Comparison of ENCODE assay signal across 11 mouse cellular contexts in genomic region chr13:54792259-54793230, GRCm38 (mm10). TPM values are rescaled to one million over a fixed set of nuclear protein-coding genes. Genes with fewer than 3 reads are reported as not detected.
A peak's percentile ranks its signal among the peaks of the same experiment; 100 is the strongest.
DNase-seq lines count a peak whose midpoint lies in the region; ATAC-seq and TF ChIP-seq lines count a peak whose summit lies in the region.
"Had no signal": no experiment of that assay in that cellular context is flagged by ENCODE, and none has a peak within 500 bp of the region (broad histone marks: within the 10 kb centered on the region; RNA-seq: fewer than 3 reads in every experiment).

No protein-coding gene starts in this region.

- H3K9me3 ChIP-seq in midbrain, embryonic 11.5 days (ENCODE audit: control insufficient read depth, low read length): no peaks in the 10 kb centered on the region
- H3K9me3 ChIP-seq in midbrain, embryonic 13.5 days: no peaks in the 10 kb centered on the region

- no peak overlapping the region for H3K4me3 ChIP-seq in midbrain, embryonic 11.5 days (ENCODE audit: low read depth, low read length)
- no peak overlapping the region for H3K4me3 ChIP-seq in midbrain, embryonic 13.5 days (replicated peaks)
- H3K4me3 ChIP-seq in bone marrow macrophage, adult 2 months (ENCODE audit: insufficient read depth, low read length): no peak overlapping the region

- TF ChIP-seq POLR2A in bone marrow macrophage, adult 2 months (IDR thresholded peaks at IDR 0.05; ENCODE audit: borderline replicate concordance, low read depth, low read length): no peak

- H3K27me3 ChIP-seq in midbrain, embryonic 11.5 days (ENCODE audit: control insufficient read depth, insufficient read depth, low read length): peaks cover 14% of the 10 kb centered on the region
- H3K27me3 ChIP-seq in midbrain, embryonic 13.5 days: peaks cover 39% of the 10 kb centered on the region
- no peaks in the 10 kb centered on the region for H3K27me3 ChIP-seq in splenic B cell, adult 2 months (ENCODE audit: control insufficient read depth, insufficient read depth, low read length, poor library complexity, severe bottlenecking)

- H3K27ac ChIP-seq in midbrain, embryonic 11.5 days (ENCODE audit: low read depth, low read length): no peak overlapping the region
- no peak overlapping the region for H3K27ac ChIP-seq in midbrain, embryonic 13.5 days
- no peak overlapping the region for H3K27ac ChIP-seq in bone marrow macrophage, adult 2 months (ENCODE audit: insufficient read depth, low read depth, low read length)

- WGBS in midbrain, embryonic 11.5 days: 18% methylated on average over 21 of the region's 21 CpGs
- 19% methylated on average over 20 of the region's 21 CpGs for WGBS in midbrain, embryonic 13.5 days

- peak; percentile 42 for DNase-seq in gastrocnemius, postnatal 10 days
- DNase-seq in gastrocnemius, postnatal 4 days (ENCODE audit: low spot score in 2 of 2): no peak
- DNase-seq in midbrain, embryonic 11.5 days (ENCODE audit: low spot score, missing footprints): peak; percentile 93
- peak; percentile 39 for DNase-seq in splenic B cell, adult 2 months (ENCODE audit: low read depth, low spot score)
- no peak for DNase-seq in heart, postnatal 36 days
- DNase-seq in heart, adult 11 months: no peak

- H3K4me2 ChIP-seq in midbrain, embryonic 11.5 days: no peak overlapping the region
- H3K4me2 ChIP-seq in midbrain, embryonic 13.5 days (replicated peaks): no peak overlapping the region

- 0 out of 2 replicates have a peak, but pooled peaks have one; percentile 7 for TF ChIP-seq CTCF in bone marrow macrophage, adult 2 months (IDR thresholded peaks at IDR 0.05; ENCODE audit: low read depth, low read length)

- no peak for ATAC-seq in midbrain, embryonic 11.5 days (ENCODE audit: low FRiP score)
- ATAC-seq in midbrain, embryonic 13.5 days: no peak

- H3K36me3 ChIP-seq in midbrain, embryonic 11.5 days (ENCODE audit: control insufficient read depth, insufficient read depth, low read length): no peaks in the 10 kb centered on the region
- H3K36me3 ChIP-seq in midbrain, embryonic 13.5 days: no peaks in the 10 kb centered on the region
- H3K36me3 ChIP-seq in splenic B cell, adult 2 months (ENCODE audit: control insufficient read depth, insufficient read depth, low read length, poor library complexity, severe bottlenecking): no peaks in the 10 kb centered on the region

- no peak overlapping the region for H3K9ac ChIP-seq in midbrain, embryonic 11.5 days (ENCODE audit: low read length)
- H3K9ac ChIP-seq in midbrain, embryonic 13.5 days (replicated peaks): no peak overlapping the region

- intact Hi-C loops in heart, postnatal 36 days (cut with DNase I): no loop called here

- H3K4me1 ChIP-seq in midbrain, embryonic 11.5 days (ENCODE audit: control insufficient read depth, insufficient read depth, low read length): peaks cover 11% of the 10 kb centered on the region
- peaks cover 20% of the 10 kb centered on the region for H3K4me1 ChIP-seq in midbrain, embryonic 13.5 days (replicated peaks)
- H3K4me1 ChIP-seq in bone marrow macrophage, adult 2 months (ENCODE audit: control insufficient read depth, insufficient read depth, low read length): no peaks in the 10 kb centered on the region; the same call in 1 of the 2 replicates

RNA-seq across cellular contexts. Expression of gene Tspan17, which starts 3.4 kb away (rescaled TPM):
- total RNA-seq in gastrocnemius, postnatal 10 days (2021): 10 to 100 TPM; 23.0 to 26.8 TPM
- 10 to 100 TPM; 27.8 to 28.0 TPM for total RNA-seq in gastrocnemius, postnatal 4 days (2021)
- polyA plus RNA-seq in midbrain, embryonic 11.5 days (2014; fragmentation: Nextera tagmentation; extraction: Ambion mirVana): 13.3 and 15.9 TPM in 2 replicates
- 28.3 and 30.5 TPM in 2 replicates for polyA plus RNA-seq in midbrain, embryonic 13.5 days (2015; fragmentation: Nextera tagmentation; extraction: Ambion mirVana)
- polyA plus RNA-seq in bone marrow macrophage, adult 2 months (2012; ENCODE audit: insufficient read depth, insufficient read length, missing spikeins): 52.0 and 67.7 TPM in 2 replicates
- 10 to 100 TPM in 1 of 2 experiments, 1 to 10 TPM in 1; 7.6 to 13.0 TPM for total RNA-seq in heart, postnatal 36 days (2021)

RNA-seq across cellular contexts. Expression of gene Eif4e1b, which starts 8.7 kb away (rescaled TPM):
- total RNA-seq in gastrocnemius, postnatal 10 days (2021): not detected
- not detected for total RNA-seq in gastrocnemius, postnatal 4 days (2021)
- not detected in 2 replicates for polyA plus RNA-seq in midbrain, embryonic 11.5 days (2014; fragmentation: Nextera tagmentation; extraction: Ambion mirVana)
- not detected in 2 replicates for polyA plus RNA-seq in midbrain, embryonic 13.5 days (2015; fragmentation: Nextera tagmentation; extraction: Ambion mirVana)
- polyA plus RNA-seq in bone marrow macrophage, adult 2 months (2012; ENCODE audit: insufficient read depth, insufficient read length, missing spikeins): not detected in 2 replicates
- not detected for total RNA-seq in heart, postnatal 36 days (2021)
- total RNA-seq: layer of hippocampus, postnatal 25 days; megakaryocyte, adult 5-6 weeks had no signal
- polyA plus RNA-seq: heart, embryonic 14.5 days had no signal

RNA-seq across cellular contexts. Expression of gene Sncb, which starts 26.1 kb away (rescaled TPM):
- 1 to 10 TPM in 1 of 2 experiments, under 1 TPM in 1; 0.40 to 1.1 TPM for total RNA-seq in gastrocnemius, postnatal 10 days (2021)
- under 1 TPM in 1 of 2 experiments, not detected in 1; 0.20 TPM for total RNA-seq in gastrocnemius, postnatal 4 days (2021)
- 1.3 TPM in 2 replicates for polyA plus RNA-seq in midbrain, embryonic 11.5 days (2014; fragmentation: Nextera tagmentation; extraction: Ambion mirVana)
- 8.9 and 10.0 TPM in 2 replicates for polyA plus RNA-seq in midbrain, embryonic 13.5 days (2015; fragmentation: Nextera tagmentation; extraction: Ambion mirVana)
- polyA plus RNA-seq in bone marrow macrophage, adult 2 months (2012; ENCODE audit: insufficient read depth, insufficient read length, missing spikeins): not detected in 2 replicates
- not detected for total RNA-seq in heart, postnatal 36 days (2021)
- total RNA-seq: megakaryocyte, adult 5-6 weeks had no signal
- polyA plus RNA-seq: heart, embryonic 14.5 days had no signal

RNA-seq across cellular contexts. Expression of gene Gprin1, which starts 42.9 kb away (rescaled TPM):
- under 1 TPM; 0.47 to 0.63 TPM for total RNA-seq in gastrocnemius, postnatal 10 days (2021)
- under 1 TPM; 0.76 to 0.78 TPM for total RNA-seq in gastrocnemius, postnatal 4 days (2021)
- polyA plus RNA-seq in midbrain, embryonic 11.5 days (2014; fragmentation: Nextera tagmentation; extraction: Ambion mirVana): 9.8 and 10.8 TPM in 2 replicates
- 5.1 and 5.8 TPM in 2 replicates for polyA plus RNA-seq in midbrain, embryonic 13.5 days (2015; fragmentation: Nextera tagmentation; extraction: Ambion mirVana)
- not detected in 2 replicates for polyA plus RNA-seq in bone marrow macrophage, adult 2 months (2012; ENCODE audit: insufficient read depth, insufficient read length, missing spikeins)
- total RNA-seq in heart, postnatal 36 days (2021): not detected
- total RNA-seq: megakaryocyte, adult 5-6 weeks had no signal

Comparison
In these comparisons a context has a peak if more than half of its experiments do, and no peak if none do; other contexts are left out.
1. DNase-seq: peak in gastrocnemius, postnatal 10 days (single experiment), midbrain, embryonic 11.5 days (single experiment) and splenic B cell, adult 2 months (single experiment); none in gastrocnemius, postnatal 4 days (0 of 2), heart, postnatal 36 days (0 of 2) and heart, adult 11 months (single experiment).